Mouse (Mus musculus) splenic B cell, adult 2 months (primary cell): Measurements from ENCODE around the gene Ncapg.
A peak's percentile ranks its signal among the peaks of the same experiment; 100 is the strongest.

Source experiments
- DNase-seq: peaks from one replicate; pipeline ENCODE4 v3.0.0-alpha.2; 2011; ENCODE audit warnings: low read depth, low spot score
- H3K27me3 ChIP-seq: 2 replicates; pipeline ENCODE4 v1.6.1; 2012; ENCODE audit warnings: mild to moderate bottlenecking, low read length, moderate library complexity, mixed read lengths; ENCODE audit not compliant: control insufficient read depth, poor library complexity, insufficient read depth, severe bottlenecking
- H3K36me3 ChIP-seq: 2 replicates; pipeline ENCODE4 v1.6.1; 2012; ENCODE audit warnings: mild to moderate bottlenecking, low read length, moderate library complexity, mixed read lengths; ENCODE audit not compliant: control insufficient read depth, poor library complexity, insufficient read depth, severe bottlenecking

Gene Ncapg

GRCm38 (mm10) chr5:45677639-45678038 lies 7.9 kb downstream of the Ncapg start:
- H3K27me3 ChIP-seq, result no peaks in the 10 kb centered on the region
- H3K36me3 ChIP-seq, result no peaks in the 10 kb centered on the region
- peak; percentile 15 for DNase-seq

- Histone ChIP-seq H3K36me3 (no peaks in the 10 kb centered on the region), H3K27me3 (no peaks in the 10 kb centered on the region)
- no peak for DNase-seq
Observed at GRCm38 (mm10) chr5:45679955-45680354, 10.2 kb downstream of the Ncapg start.

GRCm38 (mm10) chr5:45683388-45683787 lies 13.7 kb downstream of the Ncapg start:
- Histone ChIP-seq H3K36me3 (no peaks in the 10 kb centered on the region), H3K27me3 (no peaks in the 10 kb centered on the region)
- DNase-seq, result no peak

- Histone ChIP-seq H3K27me3 (no peaks in the 10 kb centered on the region), H3K36me3 (no peaks in the 10 kb centered on the region)
- no peak for DNase-seq
Observed at GRCm38 (mm10) chr5:45685243-45685642, 15.5 kb downstream of the Ncapg start.

- Histone ChIP-seq H3K27me3 (no peaks in the 10 kb centered on the region), H3K36me3 (no peaks in the 10 kb centered on the region)
- DNase-seq, result no peak
Observed at GRCm38 (mm10) chr5:45686223-45686622, 16.5 kb downstream of the Ncapg start.

- Histone ChIP-seq H3K36me3 (no peaks in the 10 kb centered on the region), H3K27me3 (no peaks in the 10 kb centered on the region)
- no peak for DNase-seq
Observed at GRCm38 (mm10) chr5:45689152-45689551, 19.4 kb downstream of the Ncapg start.

- DNase-seq, result no peak
- Histone ChIP-seq H3K27me3 (no peaks in the 10 kb centered on the region), H3K36me3 (no peaks in the 10 kb centered on the region)
Observed at GRCm38 (mm10) chr5:45690802-45691201, 21.1 kb downstream of the Ncapg start.

GRCm38 (mm10) chr5:45691678-45692077 lies 22.0 kb downstream of the Ncapg start:
- Histone ChIP-seq H3K27me3 (no peaks in the 10 kb centered on the region), H3K36me3 (no peaks in the 10 kb centered on the region)
- no peak for DNase-seq

GRCm38 (mm10) chr5:45706811-45707210 lies 37.1 kb downstream of the Ncapg start:
- DNase-seq, result no peak
- H3K27me3 ChIP-seq, result no peaks in the 10 kb centered on the region

GRCm38 (mm10) chr5:45709653-45710052 lies 39.9 kb downstream of the Ncapg start:
- DNase-seq, result no peak
- H3K27me3 ChIP-seq, result no peaks in the 10 kb centered on the region
- no peaks in the 10 kb centered on the region for H3K36me3 ChIP-seq

More at GRCm38 (mm10) chr5:45706811-45707210, 37.1 kb downstream of the Ncapg start:
- H3K36me3 ChIP-seq, result no peaks in the 10 kb centered on the region

GRCm38 (mm10) chr5:45718848-45719488 lies 49.2 kb downstream of the Ncapg start:
- peak; percentile 19 for DNase-seq
- H3K36me3 ChIP-seq, result no peaks in the 10 kb centered on the region
- H3K27me3 ChIP-seq, result no peaks in the 10 kb centered on the region

- Histone ChIP-seq H3K27me3 (no peaks in the 10 kb centered on the region), H3K36me3 (peaks cover 1% of the 10 kb centered on the region; the same call in 1 of the 2 replicates)
- DNase-seq, result no peak
Observed at GRCm38 (mm10) chr5:45733751-45734150, 64.0 kb downstream of the Ncapg start.

GRCm38 (mm10) chr5:45737911-45738310 lies 68.2 kb downstream of the Ncapg start:
- DNase-seq, result no peak
- Histone ChIP-seq H3K36me3 (peaks cover 3% of the 10 kb centered on the region; the same call in 1 of the 2 replicates), H3K27me3 (no peaks in the 10 kb centered on the region)
